Mouse (Mus musculus) liver, embryonic 14.5 days (tissue): ENCODE measurements around the gene Olfr782. TPM values are rescaled to one million over a fixed set of nuclear protein-coding genes. Genes with fewer than 3 reads are reported as not detected.
"Not testable (repeated sequence)": the region's sequence is repeated elsewhere in the genome, so short reads cannot be mapped to it uniquely, and the experiment has no call there.

Source experiments
- ATAC-seq: fragments of 200-750 bp; cut with Nextera tagmentation; 2 replicates; pipeline ENCODE4 v1.8.0; 2017; ENCODE audit warnings: moderate number of reproducible peaks, mild to moderate bottlenecking, moderate library complexity; ENCODE audit not compliant: insufficient read depth
- DNase-seq, 3 experiments: peaks; one replicate each; pipeline ENCODE4 v3.0.0-alpha.2; 2012 to 2013; ENCODE audit warnings: low read depth in 3 of 3, low spot score in 3 of 3
- H3K27ac ChIP-seq: fragments of 300-500 bp; sonication (generic); 2 replicates; pipeline ENCODE4 v1.5.1; 2014; ENCODE audit warnings: moderate library complexity, mild to moderate bottlenecking, control low read depth, inconsistent platforms
- H3K27me3 ChIP-seq: fragments of 300-500 bp; sonication (generic); 2 replicates; pipeline ENCODE4 v1.6.1; 2014; ENCODE audit warnings: mild to moderate bottlenecking, low read length, moderate library complexity; ENCODE audit not compliant: control insufficient read depth, insufficient read depth
- H3K36me3 ChIP-seq: fragments of 300-500 bp; sonication (generic); replicated peaks from 2 replicates; pipeline ENCODE4 v1.6.1; 2014; ENCODE audit warnings: low read depth; ENCODE audit not compliant: control insufficient read depth, insufficient read depth
- H3K4me1 ChIP-seq, 2 experiments: fragments of 200-500 bp in 1 of 2; fragments of 300-500 bp in 1 of 2; sonication (generic) in 1 of 2; replicated peaks; 2 replicates each; pipeline ENCODE4 v1.6.1; 2012 to 2014; ENCODE audit warnings: antibody characterized with exemption in 1 of 2, inconsistent platforms in 1 of 2, low read length in 1 of 2; ENCODE audit not compliant: control insufficient read depth in 2 of 2, insufficient read depth in 2 of 2
- H3K4me2 ChIP-seq: fragments of 300-500 bp; sonication (generic); 2 replicates; pipeline ENCODE4 v1.6.1; 2014; ENCODE audit warnings: low read depth, mild to moderate bottlenecking, control low read depth, moderate library complexity
- H3K4me3 ChIP-seq, 2 experiments: fragments of 200-500 bp in 1 of 2; fragments of 300-500 bp in 1 of 2; sonication (generic) in 1 of 2; 2 replicates each; pipeline ENCODE4 v1.5.1; 2012 to 2014; ENCODE audit warnings: low read depth in 2 of 2, low read length in 2 of 2, mild to moderate bottlenecking in 2 of 2, control low read depth in 1 of 2, inconsistent platforms in 1 of 2, moderate library complexity in 1 of 2; ENCODE audit not compliant: insufficient read depth in 1 of 2
- H3K9ac ChIP-seq: fragments of 300-500 bp; sonication (generic); replicated peaks from 2 replicates; pipeline ENCODE4 v1.6.1; 2014; ENCODE audit warnings: mild to moderate bottlenecking, control low read depth, moderate library complexity
- H3K9me3 ChIP-seq: fragments of 300-500 bp; sonication (generic); 2 replicates; pipeline ENCODE4 v1.6.1; 2016; ENCODE audit warnings: low read length, mixed read lengths; ENCODE audit not compliant: control insufficient read depth
- CTCF ChIP-seq: IDR thresholded peaks from 2 replicates; pipeline ENCODE4 v1.5.1; 2016; ENCODE audit warnings: antibody characterized with exemption, low read depth, control low read depth
- EP300 ChIP-seq: IDR thresholded peaks from 2 replicates; pipeline ENCODE4 v1.6.1; 2016; ENCODE audit warnings: antibody characterized with exemption, low read depth
- WGBS: fragments of 180-500 bp; shearing (Covaris S2); extraction: QIAGEN DNeasy Blood & Tissue Kit; methylation state at CpG from one replicate; pipeline ENCODE4 v1.1.7; 2014; ENCODE audit not compliant: insufficient replicate concordance; 5-methylcytosine and 5-hydroxymethylcytosine counted together
- polyA plus RNA-seq, 2 experiments: library from polyadenylated mRNA; depleted of rRNA in 1 of 2; stranded (reverse) in 1 of 2; unstranded in 1 of 2; fragments of >200 nt; fragmentation: Nextera tagmentation in 1 of 2; extraction: Ambion mirVana in 1 of 2; gene quantifications; 2 replicates each; pipeline versions ENCODE4 v1.2.1 to v1.2.3; 2012 to 2014

The Olfr782 gene
- polyA plus RNA-seq, 2 experiments, result not detected

- no peak overlapping the region for H3K4me3 ChIP-seq
- no peak overlapping the region for H3K4me2 ChIP-seq
- no peaks in the 10 kb centered on the region for H3K9me3 ChIP-seq
- no peaks in the 10 kb centered on the region for H3K27me3 ChIP-seq
- H3K27ac ChIP-seq, result no peak overlapping the region
- no peak for TF ChIP-seq EP300
- H3K9ac ChIP-seq, result no peak overlapping the region
- H3K4me1 ChIP-seq, result no peaks in the 10 kb centered on the region
- ATAC-seq (no peak), DNase-seq (no peak)
- no peaks in the 10 kb centered on the region for H3K36me3 ChIP-seq
- WGBS, result 53% methylated on average over 5 of the region's 5 CpGs
Measured at GRCm38 (mm10) chr10:129357307-129357706, 8.7 kb downstream of the Olfr782 start.

GRCm38 (mm10) chr10:129374051-129374450, 25.4 kb downstream of the Olfr782 start:
- not testable (repeated sequence) for DNase-seq, H3K36me3 ChIP-seq, H3K4me2 ChIP-seq, H3K9ac ChIP-seq, H3K27ac ChIP-seq, H3K4me3 ChIP-seq, ATAC-seq, H3K27me3 ChIP-seq, H3K9me3 ChIP-seq, H3K4me1 ChIP-seq
- whole genome bisulfite sequencing, result 65% methylated on average over 5 of the region's 5 CpGs

GRCm38 (mm10) chr10:129383783-129384182, 35.1 kb downstream of the Olfr782 start, which contains the start of gene Olfr784:
Gene Olfr784, plus strand, starts transcription at chr10:129384083.
- Histone ChIP-seq H3K9me3 (no peaks in the 10 kb centered on the region), H3K27ac (no peak within 1 kb of the TSS), H3K9ac (no peak within 1 kb of the TSS), H3K36me3 (no peaks in the 10 kb centered on the region), H3K4me3 (no peak within 1 kb of the TSS), H3K4me2 (no peak within 1 kb of the TSS), H3K27me3 (no peaks in the 10 kb centered on the region), H3K4me1 (no peaks in the 10 kb centered on the region)
- TF ChIP-seq CTCF, result no peak
- TF ChIP-seq EP300, result no peak
- ATAC-seq (no peak), DNase-seq (no peak)

GRCm38 (mm10) chr10:129400892-129401291, 52.2 kb downstream of the Olfr782 start:
- no peak for DNase-seq
- TF ChIP-seq EP300, result no peak
- TF ChIP-seq CTCF, result no peak

More at GRCm38 (mm10) chr10:129400892-129401291, 52.2 kb downstream of the Olfr782 start:
- H3K4me1 ChIP-seq, result no peaks in the 10 kb centered on the region
- no peaks in the 10 kb centered on the region for H3K27me3 ChIP-seq
- H3K9me3 ChIP-seq, result no peaks in the 10 kb centered on the region
- no peak overlapping the region for H3K9ac ChIP-seq
- ATAC-seq, result no peak
- H3K4me2 ChIP-seq, result no peak overlapping the region
- 43% methylated on average over 5 of the region's 5 CpGs for WGBS
- H3K27ac ChIP-seq, result no peak overlapping the region
- no peak overlapping the region for H3K4me3 ChIP-seq
- no peaks in the 10 kb centered on the region for H3K36me3 ChIP-seq

Other genes with a start within 250 kb of the Olfr782 start
- gene Olfr768, start 249.5 kb upstream of the Olfr782 start, polyA plus RNA-seq (2012; rRNA removed), result not detected in 2 replicates
- gene Olfr768, start 249.5 kb upstream of the Olfr782 start, polyA plus RNA-seq (2014; fragmentation: Nextera tagmentation; extraction: Ambion mirVana), result not detected in 2 replicates
- gene Olfr769, start 231.0 kb upstream of the Olfr782 start, polyA plus RNA-seq (2012; rRNA removed), result not detected in 2 replicates
- gene Olfr769, start 231.0 kb upstream of the Olfr782 start, polyA plus RNA-seq (2014; fragmentation: Nextera tagmentation; extraction: Ambion mirVana), result not detected in 2 replicates
- gene Olfr770, start 209.9 kb upstream of the Olfr782 start, polyA plus RNA-seq (2012; rRNA removed), result not detected in 2 replicates
- gene Olfr770, start 209.9 kb upstream of the Olfr782 start, polyA plus RNA-seq (2014; fragmentation: Nextera tagmentation; extraction: Ambion mirVana), result not detected in 2 replicates
- gene Olfr771, start 184.1 kb upstream of the Olfr782 start, polyA plus RNA-seq (2012; rRNA removed), result not detected in 2 replicates
- not detected in 2 replicates for gene Olfr771, start 184.1 kb upstream of the Olfr782 start, polyA plus RNA-seq (2014; fragmentation: Nextera tagmentation; extraction: Ambion mirVana)
- not detected in 2 replicates for gene Olfr772, start 170.9 kb upstream of the Olfr782 start, polyA plus RNA-seq (2012; rRNA removed)
- not detected in 2 replicates for gene Olfr772, start 170.9 kb upstream of the Olfr782 start, polyA plus RNA-seq (2014; fragmentation: Nextera tagmentation; extraction: Ambion mirVana)
- gene Olfr773, start 161.4 kb upstream of the Olfr782 start, polyA plus RNA-seq (2012; rRNA removed), result not detected in 2 replicates
- not detected in 2 replicates for gene Olfr773, start 161.4 kb upstream of the Olfr782 start, polyA plus RNA-seq (2014; fragmentation: Nextera tagmentation; extraction: Ambion mirVana)
- gene Olfr774, start 112.6 kb upstream of the Olfr782 start, polyA plus RNA-seq (2012; rRNA removed), result not detected in 2 replicates
- gene Olfr774, start 112.6 kb upstream of the Olfr782 start, polyA plus RNA-seq (2014; fragmentation: Nextera tagmentation; extraction: Ambion mirVana), result not detected in 2 replicates
- gene Olfr775, start 100.4 kb upstream of the Olfr782 start, polyA plus RNA-seq (2012; rRNA removed), result not detected in 2 replicates
- gene Olfr775, start 100.4 kb upstream of the Olfr782 start, polyA plus RNA-seq (2014; fragmentation: Nextera tagmentation; extraction: Ambion mirVana), result not detected in 2 replicates
- gene Olfr776, start 89.7 kb upstream of the Olfr782 start, polyA plus RNA-seq (2012; rRNA removed), result not detected in 2 replicates
- not detected in 2 replicates for gene Olfr776, start 89.7 kb upstream of the Olfr782 start, polyA plus RNA-seq (2014; fragmentation: Nextera tagmentation; extraction: Ambion mirVana)
- gene Olfr777, start 77.4 kb upstream of the Olfr782 start, polyA plus RNA-seq (2012; rRNA removed), result not detected in 2 replicates
- gene Olfr777, start 77.4 kb upstream of the Olfr782 start, polyA plus RNA-seq (2014; fragmentation: Nextera tagmentation; extraction: Ambion mirVana), result not detected in 2 replicates
- gene Olfr780, start 30.7 kb upstream of the Olfr782 start, polyA plus RNA-seq (2012; rRNA removed), result not detected in 2 replicates
- gene Olfr780, start 30.7 kb upstream of the Olfr782 start, polyA plus RNA-seq (2014; fragmentation: Nextera tagmentation; extraction: Ambion mirVana), result not detected in 2 replicates
- not detected in 2 replicates for gene Olfr781, start 20.0 kb upstream of the Olfr782 start, polyA plus RNA-seq (2012; rRNA removed)
- gene Olfr781, start 20.0 kb upstream of the Olfr782 start, polyA plus RNA-seq (2014; fragmentation: Nextera tagmentation; extraction: Ambion mirVana), result not detected in 2 replicates
- 0.01 TPM in 1 of 2 replicates, not detected in the other for gene Olfr784, start 35.2 kb downstream of the Olfr782 start, polyA plus RNA-seq (2012; rRNA removed)
- gene Olfr784, start 35.2 kb downstream of the Olfr782 start, polyA plus RNA-seq (2014; fragmentation: Nextera tagmentation; extraction: Ambion mirVana), result not detected in 2 replicates
- gene Olfr785, start 56.6 kb downstream of the Olfr782 start, polyA plus RNA-seq (2012; rRNA removed), result not detected in 2 replicates
- not detected in 2 replicates for gene Olfr785, start 56.6 kb downstream of the Olfr782 start, polyA plus RNA-seq (2014; fragmentation: Nextera tagmentation; extraction: Ambion mirVana)
- not detected in 2 replicates for gene Olfr786, start 78.5 kb downstream of the Olfr782 start, polyA plus RNA-seq (2012; rRNA removed)
- not detected in 2 replicates for gene Olfr786, start 78.5 kb downstream of the Olfr782 start, polyA plus RNA-seq (2014; fragmentation: Nextera tagmentation; extraction: Ambion mirVana)
- gene Olfr787, start 113.0 kb downstream of the Olfr782 start, polyA plus RNA-seq (2012; rRNA removed), result not detected in 2 replicates
- gene Olfr787, start 113.0 kb downstream of the Olfr782 start, polyA plus RNA-seq (2014; fragmentation: Nextera tagmentation; extraction: Ambion mirVana), result not detected in 2 replicates
- gene Olfr788, start 122.1 kb downstream of the Olfr782 start, polyA plus RNA-seq (2012; rRNA removed), result not detected in 2 replicates
- not detected in 2 replicates for gene Olfr788, start 122.1 kb downstream of the Olfr782 start, polyA plus RNA-seq (2014; fragmentation: Nextera tagmentation; extraction: Ambion mirVana)
- not detected in 2 replicates for gene Olfr789, start 135.9 kb downstream of the Olfr782 start, polyA plus RNA-seq (2012; rRNA removed)
- not detected in 2 replicates for gene Olfr789, start 135.9 kb downstream of the Olfr782 start, polyA plus RNA-seq (2014; fragmentation: Nextera tagmentation; extraction: Ambion mirVana)
- not detected in 2 replicates for gene Olfr790, start 149.6 kb downstream of the Olfr782 start, polyA plus RNA-seq (2012; rRNA removed)
- not detected in 2 replicates for gene Olfr790, start 149.6 kb downstream of the Olfr782 start, polyA plus RNA-seq (2014; fragmentation: Nextera tagmentation; extraction: Ambion mirVana)
- not detected in 2 replicates for gene Olfr791, start 172.9 kb downstream of the Olfr782 start, polyA plus RNA-seq (2012; rRNA removed)
- not detected in 2 replicates for gene Olfr791, start 172.9 kb downstream of the Olfr782 start, polyA plus RNA-seq (2014; fragmentation: Nextera tagmentation; extraction: Ambion mirVana)
- not detected in 2 replicates for gene Olfr792, start 190.3 kb downstream of the Olfr782 start, polyA plus RNA-seq (2012; rRNA removed)
- gene Olfr792, start 190.3 kb downstream of the Olfr782 start, polyA plus RNA-seq (2014; fragmentation: Nextera tagmentation; extraction: Ambion mirVana), result not detected in 2 replicates
- not detected in 2 replicates for gene Olfr794, start 218.8 kb downstream of the Olfr782 start, polyA plus RNA-seq (2012; rRNA removed)
- not detected in 2 replicates for gene Olfr794, start 218.8 kb downstream of the Olfr782 start, polyA plus RNA-seq (2014; fragmentation: Nextera tagmentation; extraction: Ambion mirVana)